Mouse (Mus musculus) ES-E14 (cell line): ENCODE results near the gene Rgma.

ENCODE experiments used
- CHD2 ChIP-seq: IDR thresholded peaks from 2 replicates; pipeline ENCODE4 v1.6.1; 2014; ENCODE audit warnings: mild to moderate bottlenecking, low read depth, low read length, inconsistent platforms
- HCFC1 ChIP-seq: IDR thresholded peaks from 2 replicates; pipeline ENCODE4 v1.6.1; 2012; ENCODE audit warnings: low read length, inconsistent platforms, borderline replicate concordance; ENCODE audit not compliant: insufficient read depth
- ZNF384 ChIP-seq: IDR thresholded peaks from 2 replicates; pipeline ENCODE4 v1.6.1; 2012; ENCODE audit warnings: low read depth, low read length, inconsistent platforms

GRCm38 (mm10) chr7:73425451-73425850, 50.1 kb downstream of the Rgma start:
- no peak for TF ChIP-seq CHD2
- no peak for TF ChIP-seq HCFC1
- TF ChIP-seq ZNF384 = no peak
